Mouse (Mus musculus) midbrain, embryonic 16.5 days (tissue): ENCODE results near the gene 0610010F05Rik. TPM values are rescaled to one million over a fixed set of nuclear protein-coding genes. Genes with fewer than 3 reads are reported as not detected.
A peak's percentile ranks its signal among the peaks of the same experiment; 100 is the strongest.

Experiments used
- ATAC-seq: fragments of 200-750 bp; cut with Nextera tagmentation; 2 replicates; pipeline ENCODE4 v1.8.0; 2017; ENCODE audit warnings: moderate TSS enrichment
- H3K27ac ChIP-seq: fragments of 300-500 bp; sonication (generic); 2 replicates; pipeline ENCODE4 v1.5.1; 2014; ENCODE audit warnings: mild to moderate bottlenecking, low read length, mixed read lengths
- H3K27me3 ChIP-seq: fragments of 300-500 bp; sonication (generic); 2 replicates; pipeline ENCODE4 v1.6.1; 2014; ENCODE audit warnings: low read depth, low read length, mixed read lengths; ENCODE audit not compliant: control insufficient read depth, insufficient read depth
- H3K36me3 ChIP-seq: fragments of 300-500 bp; sonication (generic); 2 replicates; pipeline ENCODE4 v1.6.1; 2014; ENCODE audit warnings: mild to moderate bottlenecking, low read length, moderate library complexity, mixed read lengths; ENCODE audit not compliant: control insufficient read depth, insufficient read depth
- H3K4me1 ChIP-seq: fragments of 300-500 bp; sonication (generic); 2 replicates; pipeline ENCODE4 v1.6.1; 2014; ENCODE audit warnings: mild to moderate bottlenecking, low read length, mixed read lengths; ENCODE audit not compliant: control insufficient read depth, insufficient read depth
- H3K4me2 ChIP-seq: fragments of 300-500 bp; sonication (generic); 2 replicates; pipeline ENCODE4 v1.6.1; 2014; ENCODE audit warnings: mild to moderate bottlenecking, low read length, mixed read lengths
- H3K4me3 ChIP-seq: fragments of 300-500 bp; sonication (generic); 2 replicates; pipeline ENCODE4 v1.5.1; 2014; ENCODE audit warnings: low read depth, mild to moderate bottlenecking, low read length, moderate library complexity, mixed read lengths
- H3K9ac ChIP-seq: fragments of 300-500 bp; sonication (generic); 2 replicates; pipeline ENCODE4 v1.6.1; 2014; ENCODE audit warnings: low read depth, low read length, mixed read lengths
- H3K9me3 ChIP-seq: fragments of 300-500 bp; sonication (generic); replicated peaks from 2 replicates; pipeline ENCODE4 v1.6.1; 2014; ENCODE audit warnings: mild to moderate bottlenecking, low read length, mixed read lengths; ENCODE audit not compliant: control insufficient read depth, poor library complexity, severe bottlenecking
- WGBS: fragments of 180-500 bp; shearing (Covaris S2); extraction: QIAGEN DNeasy Blood & Tissue Kit; methylation state at CpG from one replicate; pipeline ENCODE4 v1.1.7; 2014; 5-methylcytosine and 5-hydroxymethylcytosine counted together
- polyA plus RNA-seq: library from polyadenylated mRNA; unstranded; fragments of >200 nt; fragmentation: Nextera tagmentation; extraction: Ambion mirVana; gene quantifications from 2 replicates; pipeline ENCODE4 v1.2.1, GENCODE M21; 2015

Gene 0610010F05Rik
- 138 and 150 TPM in 2 replicates for polyA plus RNA-seq

GRCm38 (mm10) chr11:23632945-23633878 is at the start of gene 0610010F05Rik:
0610010F05Rik (minus strand) TSS chr11:23633639.
- peak; percentile 100 for ATAC-seq
- Histone ChIP-seq H3K4me2 (peak within 1 kb of the TSS; percentile 64), H3K27ac (peak within 1 kb of the TSS; percentile 97), H3K4me1 (peaks cover 12% of the 10 kb centered on the region), H3K9ac (peak within 1 kb of the TSS; percentile 94), H3K4me3 (peak within 1 kb of the TSS; percentile 96), H3K9me3 (no peaks in the 10 kb centered on the region), H3K27me3 (no peaks in the 10 kb centered on the region), H3K36me3 (0 out of 2 replicates have a peak, but pooled peaks cover 4% of the 10 kb centered on the region)
- WGBS: under 1% methylated on average over 78 of the region's 103 CpGs

- H3K4me2 ChIP-seq: no peak overlapping the region
- no peak for ATAC-seq
- H3K4me1 ChIP-seq: no peaks in the 10 kb centered on the region
- H3K27ac ChIP-seq: no peak overlapping the region
- H3K4me3 ChIP-seq: no peak overlapping the region
- H3K9ac ChIP-seq: no peak overlapping the region
- H3K36me3 ChIP-seq: peaks cover 11% of the 10 kb centered on the region
- 90% methylated on average over 5 of the region's 5 CpGs for WGBS
- no peaks in the 10 kb centered on the region for H3K9me3 ChIP-seq
- H3K27me3 ChIP-seq: no peaks in the 10 kb centered on the region
These were observed 49.1 kb upstream of the 0610010F05Rik start for GRCm38 (mm10) chr11:23682561-23682960.

GRCm38 (mm10) chr11:23680435-23680950 is 47.1 kb upstream of the 0610010F05Rik start:
- no peaks in the 10 kb centered on the region for H3K4me1 ChIP-seq
- H3K27ac ChIP-seq: no peak overlapping the region
- H3K36me3 ChIP-seq: peaks cover 12% of the 10 kb centered on the region
- no peak overlapping the region for H3K4me2 ChIP-seq
- 90% methylated on average over 6 of the region's 6 CpGs for WGBS
- H3K9ac ChIP-seq: no peak overlapping the region
- no peak overlapping the region for H3K4me3 ChIP-seq
- no peaks in the 10 kb centered on the region for H3K9me3 ChIP-seq
- H3K27me3 ChIP-seq: no peaks in the 10 kb centered on the region
- no peak for ATAC-seq

- Histone ChIP-seq H3K36me3 (peaks cover 18% of the 10 kb centered on the region), H3K4me2 (no peak overlapping the region), H3K9me3 (no peaks in the 10 kb centered on the region), H3K9ac (no peak overlapping the region), H3K4me1 (no peaks in the 10 kb centered on the region), H3K27me3 (no peaks in the 10 kb centered on the region), H3K4me3 (no peak overlapping the region), H3K27ac (no peak overlapping the region)
- 0 out of 2 replicates have a peak, but pooled peaks have one; percentile 60 for ATAC-seq
- WGBS: 53% methylated on average over 3 of the region's 3 CpGs
These were observed 45.7 kb upstream of the 0610010F05Rik start for GRCm38 (mm10) chr11:23679044-23679642.

- H3K27me3 ChIP-seq: no peaks in the 10 kb centered on the region
- peaks cover 25% of the 10 kb centered on the region for H3K36me3 ChIP-seq
- no peak overlapping the region for H3K27ac ChIP-seq
- H3K4me2 ChIP-seq: no peak overlapping the region
- H3K9ac ChIP-seq: no peak overlapping the region
- ATAC-seq: no peak
- no peaks in the 10 kb centered on the region for H3K9me3 ChIP-seq
- 95% methylated on average over 5 of the region's 5 CpGs for WGBS
- H3K4me3 ChIP-seq: no peak overlapping the region
- no peaks in the 10 kb centered on the region for H3K4me1 ChIP-seq
These were observed 42.7 kb upstream of the 0610010F05Rik start for GRCm38 (mm10) chr11:23676100-23676499.

GRCm38 (mm10) chr11:23672256-23672749 is 38.9 kb upstream of the 0610010F05Rik start:
- peaks cover 3% of the 10 kb centered on the region for H3K4me1 ChIP-seq
- H3K9ac ChIP-seq: no peak overlapping the region
- WGBS: 90% methylated on average over 4 of the region's 4 CpGs
- H3K4me3 ChIP-seq: no peak overlapping the region
- no peak overlapping the region for H3K27ac ChIP-seq
- H3K9me3 ChIP-seq: no peaks in the 10 kb centered on the region
- H3K27me3 ChIP-seq: no peaks in the 10 kb centered on the region
- H3K4me2 ChIP-seq: no peak overlapping the region
- no peak for ATAC-seq
- H3K36me3 ChIP-seq: peaks cover 18% of the 10 kb centered on the region

- Histone ChIP-seq H3K9me3 (no peaks in the 10 kb centered on the region), H3K9ac (no peak overlapping the region), H3K4me2 (peak overlapping the region; percentile 85), H3K27me3 (no peaks in the 10 kb centered on the region), H3K4me1 (peaks cover 22% of the 10 kb centered on the region), H3K36me3 (no peaks in the 10 kb centered on the region), H3K27ac (no peak overlapping the region), H3K4me3 (peak overlapping the region; percentile 95)
- no peak for ATAC-seq
- 36% methylated on average over 3 of the region's 3 CpGs for WGBS
These were observed 33.7 kb upstream of the 0610010F05Rik start for GRCm38 (mm10) chr11:23667128-23667527.

- H3K9me3 ChIP-seq: no peaks in the 10 kb centered on the region
- WGBS: 10% methylated on average over 5 of the region's 5 CpGs
- no peak for ATAC-seq
- H3K4me1 ChIP-seq: peaks cover 24% of the 10 kb centered on the region
- H3K36me3 ChIP-seq: no peaks in the 10 kb centered on the region
- peak overlapping the region; percentile 88 for H3K27ac ChIP-seq
- peak overlapping the region; percentile 95 for H3K4me3 ChIP-seq
- peak overlapping the region; percentile 89 for H3K9ac ChIP-seq
- no peaks in the 10 kb centered on the region for H3K27me3 ChIP-seq
- H3K4me2 ChIP-seq: peak overlapping the region; percentile 85
These were observed 33.1 kb upstream of the 0610010F05Rik start for GRCm38 (mm10) chr11:23666526-23666925.
